Mouse (Mus musculus) limb, embryonic 13.5 days (tissue): ENCODE measurements around the gene Vtcn1. TPM values are rescaled to one million over a fixed set of nuclear protein-coding genes. Genes with fewer than 3 reads are reported as not detected.

Experiments
- ATAC-seq: fragments of 200-750 bp; cut with Nextera tagmentation; 2 replicates; pipeline ENCODE4 v1.8.0; 2017; ENCODE audit warnings: low read depth, moderate number of reproducible peaks, moderate TSS enrichment; ENCODE audit not compliant: low FRiP score
- H3K27ac ChIP-seq: fragments of 300-500 bp; sonication (generic); 2 replicates; pipeline ENCODE4 v1.5.1; 2015; ENCODE audit warnings: inconsistent platforms, mild to moderate bottlenecking, moderate library complexity
- H3K27me3 ChIP-seq: fragments of 300-500 bp; sonication (generic); 2 replicates; pipeline ENCODE4 v1.6.1; 2015; ENCODE audit warnings: mild to moderate bottlenecking, inconsistent platforms
- H3K36me3 ChIP-seq: fragments of 300-500 bp; sonication (generic); 2 replicates; pipeline ENCODE4 v1.6.1; 2015; ENCODE audit warnings: inconsistent platforms, mild to moderate bottlenecking, moderate library complexity
- H3K4me1 ChIP-seq: fragments of 300-500 bp; sonication (generic); 2 replicates; pipeline ENCODE4 v1.6.1; 2015; ENCODE audit warnings: inconsistent platforms
- H3K4me2 ChIP-seq: fragments of 300-500 bp; sonication (generic); replicated peaks from 2 replicates; pipeline ENCODE4 v1.6.1; 2015; ENCODE audit warnings: inconsistent platforms, mild to moderate bottlenecking, moderate library complexity
- H3K4me3 ChIP-seq: fragments of 300-500 bp; sonication (generic); 2 replicates; pipeline ENCODE4 v1.5.1; 2015; ENCODE audit warnings: moderate library complexity, mild to moderate bottlenecking, inconsistent platforms
- H3K9ac ChIP-seq: fragments of 300-500 bp; sonication (generic); 2 replicates; pipeline ENCODE4 v1.6.1; 2015; ENCODE audit warnings: mild to moderate bottlenecking, inconsistent platforms
- H3K9me3 ChIP-seq: fragments of 300-500 bp; sonication (generic); 2 replicates; pipeline ENCODE4 v1.6.1; 2016; ENCODE audit warnings: inconsistent platforms
- WGBS: fragments of 180-500 bp; shearing (Covaris S2); methylation state at CpG from one replicate; pipeline ENCODE4 v1.1.7; 2015; 5-methylcytosine and 5-hydroxymethylcytosine counted together
- polyA plus RNA-seq: library from polyadenylated mRNA; unstranded; fragments of >200 nt; fragmentation: Nextera tagmentation; extraction: Ambion mirVana; gene quantifications from 2 replicates; pipeline ENCODE4 v1.2.1, GENCODE M21; 2015

Gene Vtcn1
- polyA plus RNA-seq, 1 experiment from 2014 or later = 0.11 TPM

- 33% methylated on average over 3 of the region's 3 CpGs for WGBS
- Histone ChIP-seq H3K9me3 (no peaks in the 10 kb centered on the region), H3K4me1 (peaks cover 26% of the 10 kb centered on the region), H3K27me3 (no peaks in the 10 kb centered on the region), H3K9ac (no peak overlapping the region), H3K4me3 (no peak overlapping the region), H3K36me3 (no peaks in the 10 kb centered on the region), H3K4me2 (no peak overlapping the region), H3K27ac (no peak overlapping the region)
- ATAC-seq = no peak
Measured at GRCm38 (mm10) chr3:100906916-100907315, 81.7 kb downstream of the Vtcn1 start.

- peaks cover 29% of the 10 kb centered on the region for H3K4me1 ChIP-seq
- 41% methylated on average over 6 of the region's 6 CpGs for WGBS
- H3K4me3 ChIP-seq = no peak overlapping the region
- no peak overlapping the region for H3K4me2 ChIP-seq
- no peak overlapping the region for H3K27ac ChIP-seq
- ATAC-seq = peak; percentile 68; the same call in 1 of the 2 replicates
- H3K36me3 ChIP-seq = no peaks in the 10 kb centered on the region
- no peaks in the 10 kb centered on the region for H3K9me3 ChIP-seq
- no peaks in the 10 kb centered on the region for H3K27me3 ChIP-seq
- H3K9ac ChIP-seq = no peak overlapping the region
Measured at GRCm38 (mm10) chr3:100908594-100908993, 83.3 kb downstream of the Vtcn1 start.

- ATAC-seq = no peak
- H3K9me3 ChIP-seq = no peaks in the 10 kb centered on the region
- H3K27me3 ChIP-seq = no peaks in the 10 kb centered on the region
- H3K4me2 ChIP-seq = no peak overlapping the region
- H3K36me3 ChIP-seq = no peaks in the 10 kb centered on the region
- 35% methylated on average over 5 of the region's 5 CpGs for WGBS
- H3K4me1 ChIP-seq = peaks cover 29% of the 10 kb centered on the region
- H3K27ac ChIP-seq = 0 out of 2 replicates have a peak overlapping the region, but pooled peaks have one; percentile 22
- no peak overlapping the region for H3K4me3 ChIP-seq
- H3K9ac ChIP-seq = no peak overlapping the region
Measured at GRCm38 (mm10) chr3:100910621-100911020, 85.4 kb downstream of the Vtcn1 start.

GRCm38 (mm10) chr3:100911026-100911425 lies 85.8 kb downstream of the Vtcn1 start:
- Histone ChIP-seq H3K27me3 (no peaks in the 10 kb centered on the region), H3K36me3 (no peaks in the 10 kb centered on the region), H3K9me3 (no peaks in the 10 kb centered on the region), H3K4me3 (no peak overlapping the region), H3K4me2 (peak overlapping the region; percentile 16; the same call in 1 of the 2 replicates), H3K27ac (0 out of 2 replicates have a peak overlapping the region, but pooled peaks have one; percentile 22), H3K9ac (no peak overlapping the region), H3K4me1 (peaks cover 29% of the 10 kb centered on the region)
- 41% methylated on average over 9 of the region's 9 CpGs for WGBS
- no peak for ATAC-seq

DNA sequence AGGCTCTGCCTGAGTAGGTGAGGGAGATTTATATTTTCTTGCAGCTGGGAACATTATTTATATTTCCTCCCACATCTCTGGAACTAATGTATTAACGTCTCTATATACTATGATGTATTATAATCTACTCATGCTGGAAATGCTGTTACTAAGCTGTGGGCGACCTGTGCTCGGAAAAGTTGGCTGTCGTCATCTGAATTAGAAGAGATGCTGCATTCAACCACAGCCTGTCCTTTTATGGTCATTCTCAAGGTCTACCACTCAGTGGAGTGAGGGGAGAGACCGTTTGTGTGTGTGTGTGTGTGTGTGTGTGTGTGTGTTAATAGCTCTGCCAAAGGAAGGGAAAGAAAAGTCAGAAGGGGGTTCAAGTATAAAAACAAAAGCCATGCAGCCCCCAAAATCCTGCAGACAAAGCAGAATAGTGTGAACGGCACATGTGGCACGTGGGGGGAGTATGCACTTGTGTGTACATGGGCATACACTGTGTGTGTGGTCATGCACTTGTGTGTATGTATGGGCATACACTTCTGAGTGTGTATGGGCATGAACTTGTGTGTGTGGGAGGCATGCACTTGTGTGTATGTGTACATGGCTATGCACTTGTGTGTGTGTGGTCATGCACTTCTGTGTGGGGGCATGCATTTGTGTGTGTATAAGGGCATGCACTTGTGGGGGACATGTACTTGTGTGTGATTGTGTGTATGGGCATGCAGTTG lies 86.4 kb downstream of the Vtcn1 start:
- H3K4me3 ChIP-seq = no peak overlapping the region
- peak overlapping the region; percentile 35; the same call in 1 of the 2 replicates for H3K9ac ChIP-seq
- no peaks in the 10 kb centered on the region for H3K27me3 ChIP-seq
- no peaks in the 10 kb centered on the region for H3K9me3 ChIP-seq
- H3K36me3 ChIP-seq = no peaks in the 10 kb centered on the region
- peak overlapping the region; percentile 16; the same call in 1 of the 2 replicates for H3K4me2 ChIP-seq
- H3K27ac ChIP-seq = no peak overlapping the region; the same call in 1 of the 2 replicates
- ATAC-seq = peak; percentile 34; the same call in 1 of the 2 replicates
- peaks cover 29% of the 10 kb centered on the region for H3K4me1 ChIP-seq
- WGBS = 47% methylated on average over 7 of the region's 7 CpGs

DNA sequence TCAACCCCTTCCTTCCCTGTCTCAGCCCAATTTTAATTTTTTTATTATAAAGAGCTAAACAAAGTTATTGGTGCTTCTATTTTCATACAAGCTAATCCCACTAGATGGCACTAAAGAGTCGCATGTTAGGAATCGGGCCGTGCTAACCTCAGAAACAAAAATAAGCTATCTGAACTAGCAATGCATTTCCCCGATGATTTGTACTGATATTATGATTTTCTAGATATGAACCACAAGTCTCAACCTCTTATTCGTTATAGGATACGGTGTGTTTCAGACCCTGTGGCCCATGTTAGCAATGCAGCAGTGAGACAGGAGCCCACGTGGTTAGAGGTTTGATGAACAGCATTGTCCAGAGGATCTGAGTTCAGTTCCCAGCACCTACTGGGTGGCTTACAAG lies 91.6 kb downstream of the Vtcn1 start:
- no peak overlapping the region for H3K4me3 ChIP-seq
- no peak for ATAC-seq
- H3K4me1 ChIP-seq = peaks cover 8% of the 10 kb centered on the region
- H3K27ac ChIP-seq = no peak overlapping the region
- no peaks in the 10 kb centered on the region for H3K27me3 ChIP-seq
- H3K36me3 ChIP-seq = no peaks in the 10 kb centered on the region
- H3K9me3 ChIP-seq = no peaks in the 10 kb centered on the region
- H3K4me2 ChIP-seq = no peak overlapping the region
- 21% methylated on average over 7 of the region's 7 CpGs for WGBS
- no peak overlapping the region for H3K9ac ChIP-seq

- Histone ChIP-seq H3K36me3 (peaks cover 6% of the 10 kb centered on the region; the same call in 1 of the 2 replicates), H3K9me3 (no peaks in the 10 kb centered on the region), H3K9ac (no peak overlapping the region), H3K4me2 (no peak overlapping the region; the same call in 1 of the 2 replicates), H3K27me3 (no peaks in the 10 kb centered on the region), H3K4me1 (peaks cover 35% of the 10 kb centered on the region), H3K4me3 (no peak overlapping the region; the same call in 1 of the 2 replicates), H3K27ac (no peak overlapping the region)
- 80% methylated on average over 9 of the region's 9 CpGs for WGBS
- ATAC-seq = no peak
Measured at GRCm38 (mm10) chr3:100920611-100921140, 95.4 kb downstream of the Vtcn1 start.

DNA sequence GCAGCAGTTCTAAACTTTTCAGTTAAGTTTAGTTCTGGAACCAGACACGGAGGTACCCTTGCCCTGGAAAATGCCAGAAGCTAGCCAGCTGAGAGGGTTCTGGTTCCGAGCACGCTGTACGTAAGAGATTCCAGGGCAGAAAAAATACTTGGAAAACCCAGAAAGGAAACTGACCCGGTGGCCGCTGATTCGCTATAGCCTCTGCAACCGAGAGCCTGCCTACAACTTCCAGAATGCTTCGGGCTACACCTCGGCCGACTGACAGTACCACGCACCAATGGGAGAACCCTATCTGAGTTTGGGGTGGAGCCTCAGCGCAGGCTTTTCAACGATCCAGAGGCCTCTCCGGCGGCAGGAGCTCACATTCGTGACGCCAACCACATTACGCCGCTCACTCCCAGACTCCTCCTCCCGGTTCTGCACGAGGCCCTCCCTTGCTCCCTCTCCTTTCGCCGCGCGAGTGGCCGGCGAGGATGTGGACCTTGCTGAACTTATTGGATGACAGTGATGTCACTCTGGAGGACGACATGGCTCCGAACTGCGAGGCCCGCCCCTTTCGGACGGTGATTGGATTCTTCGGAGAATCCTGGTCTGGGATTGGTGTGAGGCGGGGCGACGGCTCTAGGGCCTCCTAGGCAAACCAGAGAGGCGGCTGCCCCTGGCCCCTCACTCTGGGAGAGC lies 96.7 kb downstream of the Vtcn1 start, which contains the start of gene Trim45:
Gene Trim45, plus strand, starts transcription at position 378 of the 681 bp plus-strand sequence.
- Histone ChIP-seq H3K4me3 (peak within 1 kb of the TSS; percentile 59), H3K9me3 (no peaks in the 10 kb centered on the region), H3K27me3 (no peaks in the 10 kb centered on the region), H3K4me1 (peaks cover 48% of the 10 kb centered on the region), H3K36me3 (peaks cover 10% of the 10 kb centered on the region; the same call in 1 of the 2 replicates), H3K9ac (peak within 1 kb of the TSS; percentile 76), H3K27ac (peak within 1 kb of the TSS; percentile 79), H3K4me2 (peak within 1 kb of the TSS; percentile 77)
- under 1% methylated on average over 39 of the region's 39 CpGs for WGBS
- ATAC-seq = peak; percentile 99

GRCm38 (mm10) chr3:100922506-100923375 lies 97.5 kb downstream of the Vtcn1 start:
- Histone ChIP-seq H3K4me2 (peak overlapping the region; percentile 77), H3K36me3 (peaks cover 11% of the 10 kb centered on the region), H3K4me1 (peaks cover 49% of the 10 kb centered on the region), H3K9me3 (no peaks in the 10 kb centered on the region), H3K27me3 (no peaks in the 10 kb centered on the region), H3K27ac (peak overlapping the region; percentile 55; the same call in 1 of the 2 replicates), H3K4me3 (peak overlapping the region; percentile 59), H3K9ac (peak overlapping the region; percentile 73)
- ATAC-seq = peak; percentile 48
- 36% methylated on average over 28 of the region's 28 CpGs for WGBS

DNA sequence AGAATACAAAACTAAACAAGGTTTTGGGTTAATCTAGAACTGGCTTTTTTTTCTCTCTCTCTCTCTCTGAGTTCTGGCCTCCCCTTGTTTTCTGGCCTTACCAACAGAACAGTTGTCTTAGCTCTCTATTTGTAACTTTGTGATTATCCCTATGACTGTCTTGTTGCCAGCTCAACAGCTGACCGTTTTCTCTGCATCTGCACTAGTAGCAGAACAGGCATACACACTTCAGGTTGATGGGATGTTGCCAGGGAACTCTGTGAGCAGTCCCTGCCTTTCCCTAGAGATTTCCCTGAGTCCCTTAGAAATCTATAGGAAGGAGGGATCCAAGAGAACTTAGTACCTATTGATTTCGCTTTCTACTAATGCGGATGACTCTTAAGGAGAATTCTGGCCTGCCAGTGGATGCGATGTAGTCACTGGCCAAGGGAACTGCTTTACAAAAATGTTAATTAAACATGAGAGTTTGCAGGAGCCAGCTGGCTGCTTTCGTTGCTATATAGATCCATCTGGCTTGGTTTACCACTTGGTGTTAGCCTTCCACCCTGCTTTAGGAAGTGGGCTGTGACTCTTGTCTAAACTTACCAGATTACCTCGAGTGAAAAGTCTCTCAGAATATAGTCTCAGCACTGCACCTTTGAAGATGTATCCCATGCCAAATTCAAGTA lies 98.9 kb downstream of the Vtcn1 start:
- no peak overlapping the region for H3K4me3 ChIP-seq
- H3K36me3 ChIP-seq = peaks cover 26% of the 10 kb centered on the region
- no peak overlapping the region for H3K27ac ChIP-seq
- H3K9ac ChIP-seq = no peak overlapping the region
- peaks cover 49% of the 10 kb centered on the region for H3K4me1 ChIP-seq
- no peaks in the 10 kb centered on the region for H3K27me3 ChIP-seq
- no peaks in the 10 kb centered on the region for H3K9me3 ChIP-seq
- H3K4me2 ChIP-seq = no peak overlapping the region
- WGBS = 71% methylated on average over 6 of the region's 6 CpGs
- no peak for ATAC-seq

DNA sequence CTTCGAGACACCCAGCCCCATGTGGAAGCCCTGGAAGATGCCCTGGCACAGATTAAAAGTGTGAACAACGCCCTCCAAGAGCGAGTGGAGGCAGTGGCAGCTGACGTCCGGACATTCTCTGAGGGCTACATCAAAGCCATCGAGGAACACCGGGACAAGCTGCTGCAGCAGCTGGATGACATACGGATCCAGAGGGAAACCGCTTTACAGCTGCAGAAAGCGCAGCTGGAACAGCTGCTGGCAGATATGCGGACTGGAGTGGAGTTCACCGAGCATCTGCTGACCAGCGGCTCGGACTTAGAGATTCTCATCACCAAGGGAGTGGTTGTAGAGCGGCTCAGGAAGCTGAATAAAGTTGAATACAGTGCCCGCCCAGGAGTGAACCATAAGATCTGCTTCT lies 99.9 kb downstream of the Vtcn1 start:
- peaks cover 33% of the 10 kb centered on the region for H3K36me3 ChIP-seq
- no peak for ATAC-seq
- H3K4me1 ChIP-seq = peaks cover 49% of the 10 kb centered on the region
- peak overlapping the region; percentile 23 for H3K4me2 ChIP-seq
- no peaks in the 10 kb centered on the region for H3K9me3 ChIP-seq
- WGBS = 42% methylated on average over 16 of the region's 16 CpGs
- H3K27me3 ChIP-seq = no peaks in the 10 kb centered on the region
- H3K27ac ChIP-seq = no peak overlapping the region
- H3K9ac ChIP-seq = 0 out of 2 replicates have a peak overlapping the region, but pooled peaks have one; percentile 1
- no peak overlapping the region; the same call in 1 of the 2 replicates for H3K4me3 ChIP-seq
